Comparison of ENCODE assay signal across 8 mouse cellular contexts in the genomic region with DNA sequence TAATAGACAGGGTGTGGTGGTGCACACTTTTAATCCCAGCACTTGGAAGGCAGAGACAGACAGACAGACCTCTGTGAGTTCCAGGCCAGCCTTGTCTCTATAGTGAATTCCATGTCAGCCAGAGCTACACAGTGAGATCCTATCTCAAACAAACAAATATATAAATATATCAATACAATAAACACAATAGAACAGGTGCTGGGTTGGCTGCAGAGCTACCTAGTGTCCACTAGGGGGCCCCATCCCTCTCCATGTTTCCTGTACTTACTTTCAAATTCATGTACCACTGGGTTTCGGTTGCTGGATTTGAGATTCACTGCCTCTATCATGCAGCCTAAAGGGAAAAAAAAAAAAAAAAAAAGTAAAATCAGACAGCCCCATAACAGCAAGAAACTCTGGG. TPM values are rescaled to one million over a fixed set of nuclear protein-coding genes. Genes with fewer than 3 reads are reported as not detected.
DNase-seq lines count a peak whose midpoint lies in the region; ATAC-seq and TF ChIP-seq lines count a peak whose summit lies in the region.

No protein-coding gene starts in this region.

- H3K27ac ChIP-seq in MEL (ENCODE audit: control insufficient read depth, low read depth, low read length): no peak overlapping the region
- no peak overlapping the region for H3K27ac ChIP-seq in neural tube, embryonic 13.5 days (replicated peaks)

- DNase-seq in left cerebral cortex, adult 18-20 months (ENCODE audit: low spot score in 2 of 2): peak; percentile 44 to 63
- no peak for DNase-seq in left cerebral cortex, adult 11 months (ENCODE audit: low spot score)
- peak; percentile 68 for DNase-seq in MEL (ENCODE audit: low read depth, low spot score)
- peak; percentile 32 for DNase-seq in c-Kit-positive CD71-positive TER-119-positive erythroid progenitor cells, embryonic 14.5 days (ENCODE audit: low spot score)
- peak; percentile 45 to 53 for DNase-seq in left cerebral cortex, postnatal 10 days (ENCODE audit: extremely low spot score in 1 of 2, low spot score in 2 of 2)
- no peak for DNase-seq in spleen, postnatal 4 days (ENCODE audit: low spot score in 2 of 2)

- peak; percentile 65 to 73 (median 70) for TF ChIP-seq CTCF in MEL (IDR thresholded peaks at IDR 0.05 in 2 of 3, conservative IDR thresholded peaks at IDR 0.05 in 1 of 3; ENCODE audit: control insufficient read depth in 1 of 3, insufficient read depth in 1 of 3, low read depth in 2 of 3, low read length in 3 of 3, poor library complexity in 1 of 3, severe bottlenecking in 1 of 3)

- H3K36me3 ChIP-seq in MEL (ENCODE audit: control insufficient read depth in 1 of 2, insufficient read depth in 2 of 2, low read length in 2 of 2): peaks cover 0 to 3% of the 10 kb centered on the region in 2 experiments; a peak in 2 of 4 replicates
- peaks cover 44% of the 10 kb centered on the region for H3K36me3 ChIP-seq in neural tube, embryonic 13.5 days

- intact Hi-C loops in left cerebral cortex, postnatal 10 days (cut with DNase I): loop anchor here (2.0 to 5.0 kb wide), 2 partner anchors 71 to 221 kb away; no protein-coding TSS in a partner anchor

- no peak overlapping the region for H3K4me2 ChIP-seq in neural tube, embryonic 13.5 days

- H3K4me3 ChIP-seq in MEL (ENCODE audit: control insufficient read depth in 1 of 2, insufficient read depth in 1 of 2, low read depth in 2 of 2, low read length in 2 of 2): no peak overlapping the region
- H3K4me3 ChIP-seq in neural tube, embryonic 13.5 days: no peak overlapping the region

- no peak for TF ChIP-seq EP300 in MEL (IDR thresholded peaks at IDR 0.05; ENCODE audit: low read depth in 1 of 2, low read length in 2 of 2)

- peak; percentile 22; the same call in 1 of the 2 replicates for ATAC-seq in frontal cortex, adult (ENCODE audit: low TSS enrichment)
- peak; percentile 55; the same call in 1 of the 2 replicates for ATAC-seq in neural tube, embryonic 13.5 days (ENCODE audit: low read depth)

- no peaks in the 10 kb centered on the region for H3K9me3 ChIP-seq in MEL (replicated peaks; ENCODE audit: insufficient read depth, low read length)
- no peaks in the 10 kb centered on the region for H3K9me3 ChIP-seq in neural tube, embryonic 13.5 days

- no peak overlapping the region for H3K9ac ChIP-seq in MEL (ENCODE audit: control insufficient read depth, low read depth, low read length, poor library complexity, severe bottlenecking)
- H3K9ac ChIP-seq in neural tube, embryonic 13.5 days: no peak overlapping the region

- no peak for TF ChIP-seq POLR2A in MEL (IDR thresholded peaks at IDR 0.05; ENCODE audit: control insufficient read depth in 1 of 2, insufficient read depth in 1 of 2, low read depth in 1 of 2, low read length in 2 of 2, poor library complexity in 1 of 2)

- 38% methylated on average over 1 of the region's 1 CpGs for WGBS in neural tube, embryonic 13.5 days

- H3K27me3 ChIP-seq in MEL (ENCODE audit: control insufficient read depth in 1 of 2, insufficient read depth in 2 of 2, low read length in 2 of 2): no peaks in the 10 kb centered on the region
- no peaks in the 10 kb centered on the region for H3K27me3 ChIP-seq in neural tube, embryonic 13.5 days

- TF ChIP-seq RAD21 in MEL (IDR thresholded peaks at IDR 0.05; ENCODE audit: low read depth, low read length): peak; percentile 51

- no peaks in the 10 kb centered on the region for H3K79me2 ChIP-seq in MEL (ENCODE audit: control insufficient read depth, insufficient read depth, low read length, poor library complexity)

- peaks cover 2 to 6% of the 10 kb centered on the region in 2 experiments; a peak in 3 of 4 replicates for H3K4me1 ChIP-seq in MEL (ENCODE audit: control insufficient read depth in 1 of 2, insufficient read depth in 2 of 2, low read length in 2 of 2)
- peaks cover 27% of the 10 kb centered on the region for H3K4me1 ChIP-seq in neural tube, embryonic 13.5 days (replicated peaks)

TF ChIP-seq in MEL, 35 proteins besides CTCF, POLR2A, EP300 and RAD21:
- TF ChIP-seq SMC3 (IDR thresholded peaks at IDR 0.05; ENCODE audit: low read depth, low read length) (peak; percentile 44; the same call in 1 of the 2 replicates), ZC3H11A (IDR thresholded peaks at IDR 0.05; ENCODE audit: low read depth, low read length) (no peak)

RNA-seq across cellular contexts. Expression of gene Jam3, which starts 49.1 kb away (rescaled TPM):
- 10 to 100 TPM; 27.3 to 32.7 TPM for total RNA-seq in left cerebral cortex, adult 18-20 months (2021)
- total RNA-seq in MEL (2012; rRNA removed): not detected in 2 replicates
- polyA plus RNA-seq in MEL (2012; ENCODE audit: insufficient read depth in 1 of 2, insufficient read length in 2 of 2, low read depth in 1 of 2, low replicate concordance in 2 of 2, missing spikeins in 1 of 2): under 1 TPM in 1 of 2 experiments, not detected in 1; 0.43 TPM
- 10 to 100 TPM; 20.1 to 24.9 TPM for total RNA-seq in left cerebral cortex, postnatal 10 days (2021)
- polyA plus RNA-seq in neural tube, embryonic 13.5 days (2015; fragmentation: Nextera tagmentation; extraction: Ambion mirVana): 68.9 and 80.3 TPM in 2 replicates

Comparison
In these comparisons a context has a peak if more than half of its experiments do, and no peak if none do; other contexts are left out.
1. DNase-seq: peak in left cerebral cortex, adult 18-20 months (2 of 2), MEL (single experiment), c-Kit-positive CD71-positive TER-119-positive erythroid progenitor cells, embryonic 14.5 days (single experiment) and left cerebral cortex, postnatal 10 days (2 of 2); none in left cerebral cortex, adult 11 months (single experiment) and spleen, postnatal 4 days (0 of 2).
2. RNA of gene Jam3, which starts 49.1 kb away (total RNA-seq): 27.3 to 32.7 TPM in left cerebral cortex, adult 18-20 months and 20.1 to 24.9 TPM in left cerebral cortex, postnatal 10 days; not detected in MEL; every median in the first group is over 10 times any median in the second.